Mouse (Mus musculus) CD4-positive, CD25-positive, alpha-beta regulatory T cell, adult 4 months (primary cell): ENCODE data around the gene Cnbd2. TPM values are rescaled to one million over a fixed set of nuclear protein-coding genes. Genes with fewer than 3 reads are reported as not detected.
A peak's percentile ranks its signal among the peaks of the same experiment; 100 is the strongest.
"Not testable (repeated sequence)": the region's sequence is repeated elsewhere in the genome, so short reads cannot be mapped to it uniquely, and the experiment has no call there.

Source experiments
- ATAC-seq: one replicate; pipeline ENCODE4 v1.8.0; 2017
- polyA plus RNA-seq, 2 experiments: library from polyadenylated mRNA; unstranded; fragments of 100-300 nt; shearing (Covaris generic); gene quantifications; one replicate each; pipeline ENCODE4 v1.2.1; 2017

Cnbd2 gene
- polyA plus RNA-seq, 2 experiments from 2014 or later: 6.3 to 8.8 TPM

DNA sequence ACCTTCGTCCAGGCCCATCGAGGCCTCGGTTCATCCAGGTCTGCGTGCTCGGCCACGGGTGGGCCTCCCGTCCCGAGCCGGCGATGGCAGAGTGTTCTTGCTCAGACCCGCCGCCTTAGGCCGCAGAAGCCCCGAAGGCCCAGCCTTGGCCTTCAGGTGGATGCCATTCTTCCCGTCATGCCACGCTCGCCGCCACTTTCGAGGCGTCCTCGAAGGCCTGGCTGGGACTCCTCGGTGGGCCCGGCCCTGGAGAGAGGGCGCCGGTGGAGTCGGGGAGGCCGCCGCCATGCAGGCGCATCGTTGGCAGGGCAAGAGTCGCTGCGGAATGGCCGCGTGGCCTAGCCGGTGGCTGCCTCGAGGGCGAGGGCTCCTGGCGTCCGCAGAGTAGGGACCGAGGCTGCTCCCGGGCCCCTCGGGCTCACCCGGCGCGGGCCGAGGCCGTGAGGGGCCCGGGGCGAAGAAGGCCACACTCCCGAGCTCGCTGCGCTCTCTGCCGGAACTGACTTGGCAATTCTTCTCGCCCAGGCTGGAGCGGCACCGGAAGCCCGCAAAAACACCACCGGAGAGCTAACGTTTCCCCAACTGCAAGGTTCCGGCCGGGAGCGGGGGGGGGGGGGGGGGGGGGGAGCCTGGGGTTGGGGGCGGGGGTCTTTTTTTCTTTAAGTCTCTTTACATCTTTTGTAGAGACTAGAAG is 80.5 kb downstream of the Cnbd2 start:
- ATAC-seq: peak; percentile 93

DNA sequence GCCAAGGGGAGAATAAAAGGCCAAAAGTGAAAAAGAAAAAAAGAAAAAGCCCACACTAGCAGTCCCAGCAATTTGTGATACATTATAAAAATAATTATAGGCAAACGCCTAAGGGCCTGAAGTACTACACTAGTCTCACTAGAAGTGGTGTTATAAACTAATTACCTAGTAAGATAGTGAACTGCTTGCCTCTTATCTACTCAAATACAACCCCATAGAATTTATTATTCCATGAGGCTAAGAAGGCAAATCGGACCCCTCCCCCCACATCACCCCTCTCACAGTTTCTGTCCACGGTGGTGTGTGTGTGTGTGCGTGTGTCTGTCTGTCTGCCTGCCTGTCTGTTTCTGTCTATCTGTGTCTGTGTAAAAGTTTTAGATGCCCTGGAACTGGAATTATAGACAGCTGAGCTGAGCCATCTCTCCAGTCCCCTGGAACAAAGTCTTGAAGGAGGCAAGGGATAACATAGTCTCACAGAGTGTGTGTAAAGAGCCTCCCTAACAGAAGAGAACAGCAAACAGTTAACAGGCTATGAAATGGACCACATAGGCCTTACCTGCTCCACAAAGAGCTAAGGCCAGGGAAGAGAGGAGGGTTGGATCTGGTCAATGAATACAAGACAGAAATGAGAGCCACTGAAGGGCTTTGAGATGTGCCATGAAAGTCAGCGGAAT is 81.2 kb downstream of the Cnbd2 start:
- no peak for ATAC-seq

DNA sequence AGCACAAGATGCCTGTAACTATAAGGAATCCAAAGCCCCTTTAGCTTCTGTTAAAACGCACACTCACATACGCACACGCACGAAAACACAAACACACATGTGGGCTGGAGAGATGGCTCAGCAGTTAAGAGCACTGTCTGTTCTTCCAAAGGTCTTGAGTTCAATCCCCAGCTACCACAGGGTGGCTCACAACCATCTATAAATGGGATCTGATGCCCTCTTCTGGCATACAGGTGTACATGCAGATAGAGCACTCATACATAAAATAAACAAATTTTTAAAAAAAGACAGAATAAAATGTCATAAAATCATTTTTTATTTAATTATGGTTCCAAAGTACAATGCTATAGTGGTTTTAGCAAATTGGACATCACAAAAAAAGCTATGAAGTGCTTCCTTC is 82.2 kb downstream of the Cnbd2 start:
- no peak for ATAC-seq

DNA sequence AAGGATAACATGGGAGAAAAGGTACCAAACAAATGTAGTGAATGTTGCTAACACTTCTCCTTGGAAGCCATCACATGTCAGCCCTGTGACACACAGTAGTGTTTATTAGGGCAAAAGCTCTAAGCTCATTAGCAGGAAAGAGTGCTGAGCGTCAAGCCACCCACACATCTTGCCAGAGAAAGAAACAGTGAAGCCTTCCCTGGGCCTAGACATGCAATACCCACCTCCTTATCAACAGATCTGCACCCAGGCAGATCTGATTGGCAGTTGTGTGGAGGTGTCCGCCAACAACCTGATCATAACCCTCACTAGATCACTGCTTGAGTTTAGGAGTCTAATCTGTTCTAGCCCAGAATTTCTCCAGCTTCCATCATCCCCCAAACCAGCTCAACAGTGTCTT is 84.0 kb downstream of the Cnbd2 start:
- ATAC-seq: no peak

DNA sequence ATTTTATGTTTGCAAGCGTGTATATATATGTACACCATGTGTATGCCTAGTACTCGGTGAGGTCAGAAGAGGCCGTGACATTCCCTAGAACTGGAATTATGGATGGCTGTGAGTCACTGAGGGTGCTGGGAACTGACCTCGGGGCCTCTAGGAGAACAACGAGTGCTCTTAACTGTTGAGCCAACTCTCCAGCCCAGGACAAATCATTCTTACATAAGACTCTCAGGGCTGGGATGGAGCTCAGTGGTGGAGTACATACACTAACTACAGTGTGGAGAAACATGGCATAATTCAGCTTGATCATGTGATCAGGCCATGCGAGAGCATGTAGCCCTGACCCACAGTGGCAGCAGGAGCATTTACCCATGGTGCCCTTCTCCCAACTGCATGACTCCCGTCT is 85.9 kb downstream of the Cnbd2 start:
- ATAC-seq: no peak

DNA sequence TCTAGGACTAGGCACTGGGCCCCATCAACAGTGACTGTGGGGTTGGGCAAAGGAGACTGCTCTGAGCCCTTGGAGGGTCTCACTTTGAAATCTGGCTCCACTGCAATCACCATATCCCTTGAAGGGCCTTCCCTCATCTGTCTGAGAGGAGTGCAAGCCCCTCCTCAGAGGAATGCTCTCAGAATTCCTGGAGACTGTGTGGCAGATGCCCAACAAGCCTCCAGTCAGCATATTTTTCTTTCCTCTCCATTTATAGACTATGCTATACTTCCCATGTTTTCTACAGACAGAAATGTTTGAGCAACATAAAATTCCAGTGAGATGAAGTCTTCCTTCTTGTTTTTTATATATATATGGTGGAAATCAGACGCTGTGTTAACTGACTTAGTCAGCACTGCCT is 87.4 kb downstream of the Cnbd2 start:
- ATAC-seq: no peak

DNA sequence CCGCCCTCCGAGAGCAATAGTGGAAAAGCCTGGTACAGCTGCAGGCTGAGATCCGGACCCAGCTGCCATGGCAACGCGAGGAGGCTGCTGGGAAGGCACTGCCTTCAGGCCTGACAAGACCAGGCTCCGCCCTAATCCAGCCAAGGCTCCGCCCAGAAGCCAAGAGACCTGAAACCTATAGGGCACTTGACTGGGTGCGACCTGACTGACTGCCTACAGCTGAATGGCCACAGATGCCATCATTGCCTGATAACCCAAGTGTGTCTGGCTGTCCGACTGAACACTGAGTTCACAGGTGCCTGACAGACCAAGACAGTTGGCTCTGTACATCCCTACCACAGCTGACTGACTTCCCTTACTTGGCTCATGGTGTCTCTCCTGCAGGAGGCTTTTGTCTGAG is 89.2 kb downstream of the Cnbd2 start:
- ATAC-seq: no peak

DNA sequence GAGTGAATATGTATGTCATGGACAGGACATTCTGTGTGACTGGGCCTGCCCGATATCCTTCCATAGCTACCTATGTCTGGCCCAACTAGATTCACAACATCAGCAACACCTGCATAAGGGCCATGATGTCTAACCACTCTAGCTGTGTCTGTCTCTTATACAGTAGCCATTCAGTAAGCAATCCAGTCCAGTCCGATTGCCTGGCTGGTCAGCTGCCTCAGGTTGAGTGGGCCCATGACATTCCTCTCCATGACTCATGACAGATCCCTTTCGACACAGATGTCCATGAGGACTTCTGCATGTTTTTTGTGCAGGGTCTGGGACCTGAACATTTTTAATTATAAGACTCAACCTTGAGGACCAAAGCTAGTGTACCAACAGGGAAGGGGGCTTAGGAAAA is 89.9 kb downstream of the Cnbd2 start:
- ATAC-seq: no peak

DNA sequence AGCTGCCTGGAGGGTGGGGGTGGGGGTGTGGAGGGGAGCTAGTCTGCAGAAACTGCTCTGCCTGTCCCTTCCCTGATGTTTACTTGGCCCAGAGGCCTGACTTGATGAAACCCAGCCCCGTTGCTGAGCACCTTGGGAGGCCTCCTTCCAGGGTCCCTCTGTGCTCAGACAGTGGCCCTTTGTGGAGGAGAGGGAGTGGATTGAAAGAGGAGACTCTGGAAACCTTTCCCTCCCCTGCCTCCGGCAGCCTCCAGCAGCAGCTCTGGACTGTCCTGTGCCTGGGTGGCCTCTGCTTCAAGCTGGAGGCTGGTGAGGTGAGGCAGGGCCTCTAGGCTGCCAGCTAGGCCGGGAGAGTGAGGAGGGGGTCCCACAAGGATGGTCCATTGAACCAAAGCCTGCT is 94.9 kb downstream of the Cnbd2 start:
- ATAC-seq: no peak

DNA sequence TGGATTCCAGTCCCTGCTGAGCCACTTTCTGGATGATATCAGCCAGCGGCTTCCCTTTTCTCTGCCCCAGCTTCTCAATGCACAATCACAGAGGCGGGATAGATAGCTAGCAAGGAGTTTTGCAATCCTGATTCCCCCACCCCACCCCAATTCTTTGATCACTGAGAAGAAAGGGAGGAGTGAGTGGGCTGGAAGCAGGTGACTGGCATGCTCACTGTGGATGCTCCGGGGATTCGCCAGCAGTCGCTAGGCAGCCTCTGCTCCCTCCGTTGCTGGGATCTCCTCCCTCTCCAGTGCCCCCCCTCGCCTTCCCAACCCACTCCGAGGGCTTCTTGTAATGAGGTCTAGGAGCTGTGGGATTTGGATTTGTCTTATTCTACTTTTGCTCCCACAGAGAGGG is 96.1 kb downstream of the Cnbd2 start:
- ATAC-seq: no peak

DNA sequence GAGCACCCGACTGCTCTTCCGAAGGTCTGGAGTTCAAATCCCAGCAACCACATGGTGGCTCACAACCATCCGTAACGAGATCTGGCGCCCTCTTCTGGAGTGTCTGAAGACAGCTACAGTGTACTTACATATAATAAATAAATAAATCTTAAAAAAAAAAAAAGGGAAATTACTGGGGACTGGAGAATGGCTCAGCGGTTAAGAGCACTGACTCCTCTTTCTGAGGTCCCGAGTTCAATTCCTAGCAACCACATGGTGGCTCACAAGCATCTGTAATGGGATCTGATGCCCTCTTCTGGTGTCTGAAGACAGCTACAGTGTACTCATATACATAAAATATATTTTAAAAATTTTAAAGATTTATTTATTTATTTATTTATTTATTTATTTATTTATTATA is 99.2 kb downstream of the Cnbd2 start:
- not testable (repeated sequence) for ATAC-seq

DNA sequence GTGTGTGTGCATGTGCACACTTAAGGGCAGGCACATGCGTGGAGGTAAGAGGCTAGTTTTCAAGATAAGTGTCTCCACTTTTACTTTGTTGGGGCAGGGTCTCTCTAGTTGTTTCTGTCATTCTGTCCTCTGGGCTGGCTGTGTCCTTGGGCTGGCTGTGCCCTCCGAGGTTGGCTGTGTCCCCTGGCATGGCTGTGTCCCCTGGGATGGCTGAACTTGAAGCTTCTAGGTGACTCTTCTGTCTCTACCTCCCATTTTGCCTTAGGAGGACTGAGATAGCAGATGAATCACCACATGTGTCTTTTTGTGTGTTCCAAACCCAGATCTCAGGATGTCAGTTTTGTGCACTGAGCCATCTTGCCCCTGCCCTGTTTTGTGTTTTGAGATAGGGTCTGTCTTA is 102.9 kb downstream of the Cnbd2 start:
- ATAC-seq: no peak

DNA sequence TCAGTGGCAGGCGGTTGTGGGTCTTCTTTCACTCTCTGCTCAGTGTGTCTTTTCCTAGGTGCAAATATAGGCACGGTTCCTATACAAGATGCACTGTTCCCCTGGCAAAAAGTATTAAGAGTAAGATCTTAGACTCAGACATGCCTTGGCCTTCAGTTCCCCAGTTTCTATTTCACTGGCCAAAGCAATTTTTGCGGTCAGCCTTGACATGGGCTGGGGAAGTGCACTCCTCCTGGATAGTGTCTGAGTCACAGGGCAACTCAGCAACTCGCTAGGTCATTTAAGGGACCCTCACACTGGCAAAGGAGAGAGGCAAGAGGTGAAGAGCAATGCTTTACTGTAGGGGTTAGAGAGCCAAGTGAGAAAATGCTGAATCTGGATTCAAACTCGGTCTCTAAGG is 103.6 kb downstream of the Cnbd2 start:
- no peak for ATAC-seq

DNA sequence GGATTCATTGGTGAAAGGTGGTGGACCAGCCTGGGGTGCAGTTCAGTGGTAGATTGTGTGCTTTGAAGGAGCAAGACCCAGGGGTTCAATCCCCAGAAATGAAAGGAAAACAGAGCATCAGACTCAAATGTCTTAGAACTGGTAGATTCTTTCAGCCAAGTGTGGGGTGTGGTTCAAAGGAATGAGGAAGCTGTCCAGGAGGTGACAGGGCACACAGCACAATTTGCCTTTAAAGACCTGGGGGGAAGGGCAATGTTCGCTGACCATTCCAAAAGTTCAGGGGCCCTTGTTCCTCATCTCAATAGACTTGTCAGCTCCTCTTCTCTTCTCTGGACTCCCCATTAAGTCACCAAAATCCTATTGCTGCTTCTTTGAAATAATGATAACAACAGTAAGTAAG is 105.1 kb downstream of the Cnbd2 start:
- no peak for ATAC-seq

DNA sequence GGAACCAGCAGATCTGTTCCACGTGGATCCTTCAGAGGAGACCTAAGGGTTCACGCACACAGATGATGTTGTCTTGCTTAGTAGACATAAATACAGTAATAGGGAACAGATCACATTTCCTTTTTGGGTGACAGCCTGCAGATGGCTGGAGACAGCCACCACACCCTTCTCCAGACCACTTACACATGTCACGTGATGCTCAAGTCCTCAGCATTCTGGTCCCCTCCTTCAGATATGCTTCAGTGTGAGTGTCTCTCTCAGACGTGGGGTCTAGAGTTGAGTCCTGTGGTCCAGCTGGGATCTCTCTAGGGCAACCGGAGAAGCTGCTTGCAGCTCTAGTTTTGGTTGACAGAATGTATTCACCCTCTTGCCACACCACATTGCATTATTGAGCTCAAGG is 106.4 kb downstream of the Cnbd2 start:
- no peak for ATAC-seq

DNA sequence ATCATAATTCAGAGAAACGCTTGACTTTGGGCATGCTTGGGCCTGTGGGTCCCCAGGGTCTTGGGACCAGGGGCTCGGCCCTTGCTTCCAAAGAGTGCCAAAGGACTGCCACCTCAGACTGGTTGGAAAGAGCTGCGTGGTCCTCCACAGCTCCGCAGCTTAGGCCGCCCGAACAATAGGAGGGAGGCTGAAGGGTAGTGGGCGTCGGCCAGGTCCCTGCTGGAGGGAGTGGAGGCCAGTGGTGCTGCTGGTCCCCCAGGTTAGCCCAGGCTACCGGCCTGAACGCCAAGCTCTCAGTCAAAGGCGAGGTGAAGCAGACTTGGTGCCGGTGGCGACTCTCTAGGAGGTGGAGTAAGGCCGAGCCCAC is 108.2 kb downstream of the Cnbd2 start:
- no peak for ATAC-seq

DNA sequence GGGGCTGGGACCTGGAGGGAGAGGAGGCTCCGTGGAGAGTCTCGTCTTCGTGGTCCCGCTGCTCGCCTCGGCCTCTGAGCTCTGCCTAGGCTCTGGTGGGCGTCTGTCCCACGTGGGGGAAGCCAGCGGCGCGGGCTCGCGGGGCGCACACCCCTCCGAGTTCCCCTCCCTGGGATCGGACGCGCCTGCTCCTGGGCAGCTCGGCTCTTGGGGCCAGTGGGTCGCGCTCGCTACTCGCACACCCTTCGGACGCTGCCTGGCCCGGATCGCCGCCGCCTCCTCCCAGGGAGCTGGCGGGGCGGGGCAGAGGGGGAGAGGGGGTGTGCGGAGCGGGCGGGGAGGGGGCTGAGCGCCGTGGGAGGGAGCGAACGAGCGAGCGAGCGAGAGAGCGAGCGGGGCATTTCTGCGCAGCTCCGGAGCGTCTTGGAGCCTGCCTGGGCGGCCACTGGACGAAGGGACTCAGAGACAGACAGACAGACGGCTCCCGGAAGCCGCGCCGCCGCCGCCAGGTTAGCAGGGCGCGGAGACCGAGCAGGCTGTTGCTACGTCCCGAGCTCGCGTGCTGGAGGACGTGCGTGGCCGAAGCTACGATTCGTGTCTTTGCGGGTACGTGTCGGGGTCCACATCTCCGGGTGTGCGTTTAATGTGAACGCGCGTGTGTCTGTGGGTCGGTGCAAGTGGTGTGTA is 108.7 kb downstream of the Cnbd2 start, which contains the start of gene Epb41l1:
TSS of gene Epb41l1 (plus strand) at position 216 of the 687 bp plus-strand sequence.
- peak; percentile 56 for ATAC-seq

DNA sequence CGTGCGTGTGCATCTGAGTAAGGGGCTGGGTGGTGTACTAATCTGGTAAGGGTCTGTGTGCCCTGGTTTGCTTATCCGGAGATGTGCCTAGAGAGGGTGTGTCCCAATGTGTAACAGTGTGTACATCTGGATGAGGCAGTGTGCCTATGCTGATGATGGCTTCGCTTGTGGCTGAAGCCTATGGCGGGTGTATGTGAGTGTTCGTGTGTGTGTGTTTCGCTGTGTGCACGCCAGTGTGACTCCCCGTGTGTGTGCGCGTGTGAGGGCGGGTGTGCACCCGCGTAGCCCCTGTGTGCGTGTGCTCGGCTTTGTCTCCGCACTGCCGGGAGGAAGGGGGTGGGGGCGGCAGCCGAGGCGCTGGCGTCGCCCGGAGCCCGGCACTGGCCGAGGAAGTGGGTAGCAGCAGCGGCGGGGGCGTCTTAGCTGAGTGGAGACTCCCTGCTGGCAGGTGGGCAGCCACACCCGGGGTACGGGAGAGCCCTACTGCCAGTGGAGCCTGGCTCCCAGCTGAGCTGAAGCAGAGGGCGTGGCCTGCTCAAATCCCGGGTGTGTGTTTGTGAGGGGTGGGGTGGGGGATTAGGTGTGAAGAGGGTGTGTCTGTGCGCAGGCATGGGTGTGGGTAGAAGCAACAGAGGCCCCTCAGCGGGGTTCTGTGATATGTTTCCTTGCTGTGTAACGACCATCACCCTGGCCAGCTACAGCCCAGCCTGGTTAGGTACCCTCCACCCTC is 109.4 kb downstream of the Cnbd2 start:
- peak; percentile 57 for ATAC-seq

DNA sequence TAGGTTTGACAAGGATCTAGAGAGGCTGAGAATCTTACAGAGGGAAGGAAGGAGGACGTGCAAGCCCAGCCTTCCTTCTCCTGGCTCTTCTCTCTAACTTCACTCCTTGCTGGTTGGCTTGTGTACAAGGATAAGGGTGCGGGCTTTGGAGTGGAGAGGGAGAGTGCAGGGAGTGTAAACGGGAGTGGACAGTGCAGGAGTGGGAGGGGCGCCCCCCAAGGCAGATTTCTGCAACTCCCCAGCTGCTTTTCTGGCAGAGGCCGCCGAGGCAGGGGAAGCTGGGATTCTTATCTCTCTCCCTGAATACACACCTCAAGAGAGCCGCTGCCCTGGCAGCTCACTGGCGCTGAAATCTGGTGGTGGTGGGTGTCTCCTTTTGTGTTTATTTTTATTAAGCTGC is 110.5 kb downstream of the Cnbd2 start:
- ATAC-seq: no peak

DNA sequence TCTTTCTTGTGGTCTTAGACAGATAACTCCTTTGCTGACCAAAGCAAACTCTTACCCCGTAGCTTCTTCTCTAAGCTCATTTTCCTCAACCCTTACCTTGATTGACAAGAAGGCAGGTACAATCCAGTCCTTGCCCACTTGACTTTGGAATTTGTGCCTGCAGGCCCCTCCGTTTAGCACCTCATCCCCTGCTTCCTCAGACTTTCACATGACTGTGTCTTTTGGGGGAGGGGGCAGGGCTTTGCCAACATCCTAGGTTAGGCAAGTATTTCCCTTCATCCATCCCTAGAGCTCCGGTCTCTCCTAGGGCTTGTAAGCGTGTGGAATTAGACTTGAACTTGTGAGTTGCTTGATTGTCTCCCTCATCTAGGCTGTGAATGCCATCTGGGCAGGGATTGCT is 111.6 kb downstream of the Cnbd2 start:
- ATAC-seq: no peak
